Mouse (Mus musculus) embryonic facial prominence, embryonic 15.5 days (tissue): ENCODE measurements around the gene Acbd5. TPM values are rescaled to one million over a fixed set of nuclear protein-coding genes. Genes with fewer than 3 reads are reported as not detected.
"Not testable (repeated sequence)": the region's sequence is repeated elsewhere in the genome, so short reads cannot be mapped to it uniquely, and the experiment has no call there.

ENCODE experiments used
- ATAC-seq: fragments of 200-750 bp; cut with Nextera tagmentation; 2 replicates; pipeline ENCODE4 v1.8.0; 2017; ENCODE audit warnings: low read depth, moderate TSS enrichment; ENCODE audit not compliant: insufficient number of reproducible peaks, low FRiP score, low TSS enrichment
- H3K27ac ChIP-seq: fragments of 300-500 bp; sonication (generic); replicated peaks from 2 replicates; pipeline ENCODE4 v1.5.1; 2015; ENCODE audit warnings: mild to moderate bottlenecking, inconsistent platforms
- H3K27me3 ChIP-seq: fragments of 300-500 bp; sonication (generic); 2 replicates; pipeline ENCODE4 v1.6.1; 2015; ENCODE audit warnings: inconsistent platforms
- H3K36me3 ChIP-seq: fragments of 300-500 bp; sonication (generic); 2 replicates; pipeline ENCODE4 v1.6.1; 2015; ENCODE audit warnings: mild to moderate bottlenecking, inconsistent platforms
- H3K4me1 ChIP-seq: fragments of 300-500 bp; sonication (generic); 2 replicates; pipeline ENCODE4 v1.6.1; 2015; ENCODE audit warnings: inconsistent platforms
- H3K4me2 ChIP-seq: fragments of 300-500 bp; sonication (generic); replicated peaks from 2 replicates; pipeline ENCODE4 v1.6.1; 2015; ENCODE audit warnings: mild to moderate bottlenecking, inconsistent platforms
- H3K4me3 ChIP-seq: fragments of 300-500 bp; sonication (generic); replicated peaks from 2 replicates; pipeline ENCODE4 v1.5.1; 2015; ENCODE audit warnings: mild to moderate bottlenecking, inconsistent platforms
- H3K9ac ChIP-seq: fragments of 300-500 bp; sonication (generic); 2 replicates; pipeline ENCODE4 v1.6.1; 2015; ENCODE audit warnings: inconsistent platforms
- H3K9me3 ChIP-seq: fragments of 300-500 bp; sonication (generic); replicated peaks from 2 replicates; pipeline ENCODE4 v1.6.1; 2016; ENCODE audit warnings: inconsistent platforms
- WGBS: fragments of 180-500 bp; shearing (Covaris S2); methylation state at CpG from one replicate; pipeline ENCODE4 v1.1.7; 2015; 5-methylcytosine and 5-hydroxymethylcytosine counted together
- polyA plus RNA-seq: library from polyadenylated mRNA; unstranded; fragments of >200 nt; fragmentation: Nextera tagmentation; extraction: Ambion mirVana; gene quantifications from 2 replicates; pipeline ENCODE4 v1.2.1, GENCODE M21; 2015

Gene Acbd5
- polyA plus RNA-seq, 1 experiment from 2014 or later: 33.1 TPM

DNA sequence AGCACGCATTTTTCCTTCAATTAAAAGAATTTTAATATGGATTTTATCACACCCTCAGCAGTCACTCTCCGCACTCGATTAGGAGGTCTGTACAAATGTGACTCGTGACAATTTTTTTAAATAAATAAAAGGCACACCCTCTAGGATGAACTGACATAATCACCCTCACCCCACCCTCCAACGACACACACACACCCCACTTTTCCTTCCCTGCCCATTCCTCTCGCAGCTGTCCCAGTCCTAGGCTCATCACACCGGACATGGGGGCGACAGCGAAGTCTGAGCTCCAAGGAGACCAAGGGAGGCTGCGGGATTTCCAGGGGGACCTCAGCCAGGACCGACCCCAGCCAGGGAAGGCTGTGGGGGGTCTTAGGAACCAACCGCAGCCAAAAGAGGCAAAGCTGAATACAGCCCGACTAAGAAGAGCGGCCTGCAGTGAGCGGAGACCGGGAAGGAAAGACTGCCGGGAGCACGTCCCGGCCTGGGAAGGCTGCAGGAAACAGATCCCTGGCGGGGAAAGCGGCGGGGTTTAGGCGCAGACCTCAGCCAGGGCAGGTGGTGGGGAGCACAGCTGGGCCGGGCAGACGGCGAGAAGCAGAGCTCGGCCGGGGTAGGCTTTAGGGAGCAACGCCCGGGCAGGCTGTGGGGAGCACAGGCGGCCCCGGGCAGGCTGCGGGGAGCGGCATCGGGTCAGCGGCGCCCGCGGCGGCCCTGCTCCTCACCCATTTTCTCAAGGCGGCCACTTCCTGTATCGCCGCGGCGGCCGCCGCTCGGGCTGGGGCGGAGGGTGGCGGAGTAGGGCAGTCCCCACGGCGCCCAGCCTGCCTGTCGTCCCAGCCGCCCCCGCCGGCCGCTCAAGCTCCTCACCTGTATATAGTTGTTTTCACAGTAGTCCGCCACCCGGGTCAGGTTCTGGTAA is 28.6 kb upstream of the Acbd5 start:
- H3K27me3 ChIP-seq: no peaks in the 10 kb centered on the region
- peak overlapping the region; percentile 54 for H3K4me2 ChIP-seq
- H3K27ac ChIP-seq: peak overlapping the region; percentile 97
- H3K9ac ChIP-seq: peak overlapping the region; percentile 69
- H3K4me3 ChIP-seq: peak overlapping the region; percentile 82
- no peaks in the 10 kb centered on the region for H3K36me3 ChIP-seq
- ATAC-seq: peak; percentile 80
- H3K4me1 ChIP-seq: peaks cover 4% of the 10 kb centered on the region; the same call in 1 of the 2 replicates
- under 1% methylated on average over 59 of the region's 59 CpGs for WGBS
- no peaks in the 10 kb centered on the region for H3K9me3 ChIP-seq

DNA sequence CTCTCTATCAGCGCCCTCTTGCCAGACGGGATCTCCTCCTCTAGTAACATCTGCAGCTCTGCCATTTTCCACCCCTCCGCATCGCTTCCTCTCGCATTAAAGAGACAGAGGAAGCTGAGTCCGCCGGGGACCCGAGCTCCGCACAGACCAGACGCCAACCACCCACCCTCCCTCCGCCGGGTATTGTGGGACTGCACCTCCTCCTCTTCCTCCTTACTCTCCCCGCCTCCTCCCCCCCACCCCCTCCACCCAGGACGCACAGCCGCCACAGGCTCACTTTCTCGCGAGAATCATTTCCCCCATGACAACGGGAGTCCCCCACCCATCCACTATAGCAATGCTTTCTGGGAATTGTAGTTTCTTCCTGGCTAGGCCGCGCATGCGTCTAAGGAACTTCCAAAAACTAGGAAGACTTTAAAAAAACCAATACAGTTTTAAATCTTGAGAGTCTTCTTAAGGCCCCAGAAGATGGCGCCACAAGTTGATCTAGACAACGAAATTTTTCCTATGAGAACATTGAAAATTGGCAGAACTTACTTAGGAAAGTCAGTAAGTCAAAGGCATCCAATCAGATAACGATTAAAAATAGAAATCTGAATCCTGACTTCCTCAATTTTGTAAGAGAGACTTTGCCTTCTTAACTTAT is 27.8 kb upstream of the Acbd5 start, which contains the start of gene Abi1:
Gene Abi1, minus strand, starts transcription at position 241 of the 646 bp plus-strand sequence.
- whole genome bisulfite sequencing: 1% methylated on average over 24 of the region's 24 CpGs
- Histone ChIP-seq H3K9ac (peak within 1 kb of the TSS; percentile 69), H3K27ac (peak within 1 kb of the TSS; percentile 97), H3K9me3 (no peaks in the 10 kb centered on the region), H3K27me3 (no peaks in the 10 kb centered on the region), H3K4me3 (peak within 1 kb of the TSS; percentile 82), H3K36me3 (no peaks in the 10 kb centered on the region), H3K4me1 (peaks cover 4% of the 10 kb centered on the region; the same call in 1 of the 2 replicates), H3K4me2 (peak within 1 kb of the TSS; percentile 54)
- peak; percentile 99 for ATAC-seq

- not testable (repeated sequence) for H3K4me3 ChIP-seq, H3K4me1 ChIP-seq, H3K36me3 ChIP-seq, ATAC-seq, H3K27me3 ChIP-seq, H3K9me3 ChIP-seq, H3K9ac ChIP-seq
- H3K27ac ChIP-seq: peak overlapping the region; percentile 58
- 0 out of 2 replicates have a peak overlapping the region, but pooled peaks have one; percentile 12 for H3K4me2 ChIP-seq
- 85% methylated on average over 7 of the region's 7 CpGs for WGBS
Observed at GRCm38 (mm10) chr2:23040690-23041089, 27.3 kb upstream of the Acbd5 start.

DNA sequence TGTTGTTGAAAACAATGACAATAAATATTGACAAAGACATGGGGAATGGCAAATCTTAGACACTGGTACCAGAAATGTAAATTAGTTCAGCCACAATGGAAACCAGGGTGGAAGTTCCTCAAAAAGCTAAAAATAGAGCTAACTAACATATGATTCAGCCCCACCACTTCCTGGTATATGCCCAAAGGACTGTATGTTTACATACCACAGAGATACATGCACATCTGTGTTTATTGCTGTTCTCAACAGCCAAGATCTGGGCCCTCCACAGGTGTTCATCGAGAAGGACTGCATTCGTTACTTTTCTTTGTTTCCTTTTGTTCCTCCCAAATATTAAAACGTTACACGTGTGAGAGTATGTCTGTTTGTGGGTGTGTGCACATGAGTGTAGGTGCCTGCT is 26.5 kb upstream of the Acbd5 start:
- Histone ChIP-seq H3K4me3 (no peak overlapping the region), H3K9me3 (no peaks in the 10 kb centered on the region), H3K4me2 (no peak overlapping the region), H3K27me3 (no peaks in the 10 kb centered on the region), H3K27ac (no peak overlapping the region), H3K4me1 (peaks cover 4% of the 10 kb centered on the region; the same call in 1 of the 2 replicates), H3K9ac (no peak overlapping the region), H3K36me3 (no peaks in the 10 kb centered on the region)
- WGBS: 76% methylated on average over 4 of the region's 4 CpGs
- no peak for ATAC-seq

DNA sequence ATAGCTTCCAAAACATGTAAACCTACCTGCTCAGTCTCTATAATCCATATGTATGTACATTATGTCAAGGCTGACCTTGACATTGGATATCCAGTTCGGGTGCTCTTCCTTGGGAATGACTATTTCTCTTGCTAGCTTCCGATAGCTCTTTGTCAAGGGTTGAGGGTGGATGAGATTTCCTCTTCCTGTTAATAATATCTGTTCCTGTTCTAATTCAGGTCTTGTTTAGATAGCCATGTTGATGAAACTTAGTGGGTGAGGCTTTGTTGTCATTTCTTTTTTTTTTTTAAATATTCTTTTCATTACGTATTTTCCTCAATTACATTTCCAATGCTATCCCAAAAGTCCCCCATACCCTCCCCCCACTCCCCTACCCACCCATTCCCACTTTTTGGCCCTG is 25.8 kb upstream of the Acbd5 start:
- ATAC-seq: no peak
- no peak overlapping the region for H3K27ac ChIP-seq
- H3K4me2 ChIP-seq: no peak overlapping the region
- 86% methylated on average over 3 of the region's 3 CpGs for WGBS
- H3K36me3 ChIP-seq: no peaks in the 10 kb centered on the region
- peaks cover 4% of the 10 kb centered on the region; the same call in 1 of the 2 replicates for H3K4me1 ChIP-seq
- H3K27me3 ChIP-seq: no peaks in the 10 kb centered on the region
- no peak overlapping the region for H3K9ac ChIP-seq
- no peak overlapping the region for H3K4me3 ChIP-seq
- no peaks in the 10 kb centered on the region for H3K9me3 ChIP-seq

DNA sequence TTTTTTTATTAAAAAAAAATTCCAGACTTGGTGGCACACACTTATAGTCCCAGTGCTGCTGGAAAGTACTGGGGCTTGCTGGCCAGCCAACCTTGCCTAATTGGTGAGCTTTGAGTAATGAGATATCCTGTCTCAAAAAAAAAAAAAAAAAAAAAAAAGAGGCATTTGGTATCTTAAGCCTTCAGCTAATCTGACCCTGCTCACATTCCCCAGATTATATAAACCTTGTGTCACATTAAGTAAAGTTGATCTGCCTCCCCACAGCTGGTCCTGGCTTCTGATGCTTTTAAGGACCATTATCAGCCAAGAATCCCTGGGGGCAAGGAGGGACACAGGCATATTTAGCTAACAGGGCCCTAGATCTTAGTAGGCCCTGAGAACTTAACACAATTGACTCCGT is 22.3 kb upstream of the Acbd5 start:
- no peaks in the 10 kb centered on the region for H3K4me1 ChIP-seq
- H3K4me3 ChIP-seq: no peak overlapping the region
- ATAC-seq: no peak
- no peaks in the 10 kb centered on the region for H3K36me3 ChIP-seq
- no peaks in the 10 kb centered on the region for H3K27me3 ChIP-seq
- WGBS: 35% methylated on average over 1 of the region's 1 CpGs
- no peaks in the 10 kb centered on the region for H3K9me3 ChIP-seq
- no peak overlapping the region for H3K4me2 ChIP-seq
- no peak overlapping the region for H3K27ac ChIP-seq
- H3K9ac ChIP-seq: no peak overlapping the region

DNA sequence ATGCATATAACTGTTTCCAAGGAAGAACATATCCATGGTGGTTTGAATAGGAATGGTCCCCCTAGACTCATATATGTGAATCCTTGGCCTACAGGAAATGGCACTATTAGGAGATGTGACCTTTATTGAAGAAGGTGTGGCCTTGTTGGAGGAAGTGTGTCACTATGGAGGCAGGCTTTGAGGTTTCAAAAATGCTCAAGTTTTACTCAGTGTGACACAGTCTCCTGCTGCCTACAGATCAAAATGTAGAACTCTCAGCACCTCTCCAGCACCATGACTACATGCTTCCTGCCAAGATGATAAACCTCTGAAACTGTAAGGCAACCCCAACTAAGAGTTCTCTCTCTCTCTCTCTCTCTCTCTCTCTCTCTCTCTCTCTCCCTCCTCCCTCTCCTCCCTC is 20.0 kb upstream of the Acbd5 start:
- H3K27ac ChIP-seq: no peak overlapping the region

DNA sequence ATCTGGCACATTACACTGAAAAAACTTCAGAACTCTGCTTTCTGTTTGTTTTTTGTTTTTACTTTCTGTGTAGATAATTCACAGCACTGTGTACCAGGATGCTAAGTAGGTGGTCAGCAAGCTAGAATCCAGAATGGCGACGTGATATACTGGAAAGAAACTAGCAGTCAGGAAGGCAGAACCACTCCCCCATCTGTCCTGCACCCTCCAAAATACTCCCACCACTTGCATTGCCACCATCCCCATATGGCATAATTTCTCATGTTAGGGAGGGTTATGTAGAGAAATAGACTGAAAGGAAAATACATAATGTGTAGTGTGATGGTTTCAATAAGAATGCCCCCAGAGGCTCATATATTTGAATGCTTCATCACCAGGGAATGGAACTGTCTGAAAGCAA is 16.1 kb upstream of the Acbd5 start:
- no peak overlapping the region for H3K4me2 ChIP-seq
- H3K4me3 ChIP-seq: no peak overlapping the region
- 67% methylated on average over 2 of the region's 2 CpGs for WGBS
- H3K9ac ChIP-seq: no peak overlapping the region
- no peak overlapping the region for H3K27ac ChIP-seq
- H3K36me3 ChIP-seq: no peaks in the 10 kb centered on the region
- no peak for ATAC-seq
- H3K4me1 ChIP-seq: no peaks in the 10 kb centered on the region
- no peaks in the 10 kb centered on the region for H3K9me3 ChIP-seq
- no peaks in the 10 kb centered on the region for H3K27me3 ChIP-seq

More for the DNA sequence above, 20.0 kb upstream of the Acbd5 start:
- Histone ChIP-seq H3K27me3 (no peaks in the 10 kb centered on the region), H3K4me1 (no peaks in the 10 kb centered on the region), H3K4me3 (no peak overlapping the region), H3K36me3 (no peaks in the 10 kb centered on the region), H3K9ac (no peak overlapping the region), H3K4me2 (no peak overlapping the region), H3K9me3 (no peaks in the 10 kb centered on the region)
- no peak for ATAC-seq

DNA sequence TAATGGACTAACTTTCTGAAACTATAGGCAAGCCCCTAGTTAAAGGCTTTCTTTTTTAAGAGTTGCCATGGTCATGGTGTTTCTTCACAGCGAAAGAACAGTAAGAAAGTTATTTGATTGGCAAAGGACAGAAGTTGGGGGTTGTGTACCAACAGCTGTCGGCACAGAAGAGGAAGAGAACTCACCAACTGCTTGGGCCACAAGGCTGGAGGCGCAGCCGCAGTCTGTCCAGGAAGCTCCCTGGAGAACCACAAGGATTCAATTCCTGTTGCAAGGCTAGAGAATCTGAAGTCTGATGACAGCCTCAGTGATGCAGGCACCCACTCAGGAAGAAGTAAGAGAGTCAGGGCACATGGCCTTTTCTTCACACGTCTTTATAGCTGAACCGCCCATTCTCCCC is 15.4 kb upstream of the Acbd5 start:
- Histone ChIP-seq H3K4me1 (no peaks in the 10 kb centered on the region), H3K4me2 (no peak overlapping the region), H3K36me3 (no peaks in the 10 kb centered on the region), H3K9ac (no peak overlapping the region), H3K9me3 (no peaks in the 10 kb centered on the region), H3K4me3 (no peak overlapping the region), H3K27me3 (no peaks in the 10 kb centered on the region), H3K27ac (no peak overlapping the region)
- WGBS: 67% methylated on average over 6 of the region's 6 CpGs
- no peak for ATAC-seq

DNA sequence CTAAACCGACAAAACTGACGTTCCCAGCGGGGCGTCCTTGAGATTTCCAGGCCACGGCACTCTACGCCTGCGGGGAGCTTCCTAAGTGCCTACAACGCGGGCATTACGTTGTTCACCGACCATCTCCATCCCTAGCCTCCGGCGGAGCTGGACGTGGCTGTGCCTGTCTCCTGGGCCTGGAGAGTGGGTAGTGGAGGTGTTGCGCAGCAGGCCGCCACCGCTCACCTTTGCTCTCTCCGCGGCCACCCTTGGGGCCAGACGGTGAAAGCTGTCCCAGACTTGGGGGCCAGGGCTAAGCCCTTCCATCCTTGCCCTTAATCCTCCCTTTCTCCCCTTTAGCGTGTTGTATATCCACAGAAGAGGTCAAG is 387 bp downstream of the Acbd5 start:
- H3K4me2 ChIP-seq: peak overlapping the region; percentile 95

DNA sequence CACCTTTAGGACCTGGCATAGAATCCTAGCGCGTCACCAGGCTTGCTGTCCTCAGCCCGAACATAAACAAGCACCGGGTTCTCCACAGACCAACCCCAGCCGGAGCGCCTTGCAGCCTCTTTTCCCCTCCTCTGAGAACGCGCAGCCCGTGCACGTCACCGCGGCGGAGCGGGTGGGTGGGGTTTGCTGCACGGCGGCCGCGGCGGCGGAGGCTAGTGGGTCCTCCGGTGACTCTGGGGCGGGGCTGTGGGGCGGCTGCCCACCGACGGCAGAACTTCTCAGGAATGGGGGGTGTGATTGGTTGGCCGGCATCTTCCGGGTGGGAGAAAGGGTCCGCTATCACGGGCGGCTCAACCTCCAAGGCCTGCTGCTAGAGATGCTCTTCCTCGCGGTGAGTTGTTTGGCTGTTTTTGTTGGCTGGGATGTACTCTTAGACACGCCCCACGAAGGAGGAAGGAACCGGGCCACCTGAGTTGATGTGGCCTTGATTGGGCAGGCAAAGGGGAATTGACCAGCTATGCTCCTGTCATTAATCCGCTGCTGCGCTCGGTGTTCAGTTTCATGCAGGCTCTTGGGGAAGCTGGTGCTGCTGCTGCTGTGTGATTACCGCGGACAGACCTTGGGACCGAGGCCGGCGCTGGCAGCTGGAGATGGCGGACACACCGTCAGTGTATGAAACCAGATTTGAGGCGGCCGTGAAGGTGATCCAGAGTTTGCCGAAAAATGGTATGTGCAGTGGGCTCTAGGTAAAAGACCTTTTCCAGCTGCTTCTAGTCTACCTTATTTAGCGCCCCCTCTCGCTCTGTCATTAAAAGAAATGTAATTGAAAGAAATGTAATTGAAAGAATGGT is 1.2 kb downstream of the Acbd5 start:
- Histone ChIP-seq H3K36me3 (no peaks in the 10 kb centered on the region; the same call in 1 of the 2 replicates), H3K4me2 (peak overlapping the region; percentile 95), H3K9me3 (no peaks in the 10 kb centered on the region), H3K27ac (peak overlapping the region; percentile 96), H3K4me3 (peak overlapping the region; percentile 65), H3K4me1 (no peaks in the 10 kb centered on the region), H3K27me3 (no peaks in the 10 kb centered on the region), H3K9ac (peak overlapping the region; percentile 80)
- peak; percentile 92 for ATAC-seq
- under 1% methylated on average over 50 of the region's 50 CpGs for WGBS

More for the DNA sequence above, 387 bp downstream of the Acbd5 start:
- Histone ChIP-seq H3K27me3 (no peaks in the 10 kb centered on the region), H3K27ac (peak overlapping the region; percentile 96), H3K4me3 (peak overlapping the region; percentile 65), H3K9ac (peak overlapping the region; percentile 80), H3K4me1 (no peaks in the 10 kb centered on the region), H3K36me3 (no peaks in the 10 kb centered on the region), H3K9me3 (no peaks in the 10 kb centered on the region)
- ATAC-seq: peak; percentile 41; the same call in 1 of the 2 replicates
- under 1% methylated on average over 21 of the region's 21 CpGs for WGBS
